Mouse (Mus musculus) common myeloid progenitor, adult 5-6 weeks (primary cell): ENCODE results near the gene Jup. TPM values are rescaled to one million over a fixed set of nuclear protein-coding genes. Genes with fewer than 3 reads are reported as not detected.
"Not testable (repeated sequence)": the region's sequence is repeated elsewhere in the genome, so short reads cannot be mapped to it uniquely, and the experiment has no call there.

Source experiments
- ATAC-seq: replicated peaks from 2 replicates; pipeline ENCODE4 v1.8.0; 2016; ENCODE audit warnings: low read depth, mild to moderate bottlenecking, moderate TSS enrichment, inconsistent platforms; ENCODE audit not compliant: poor library complexity, severe bottlenecking
- total RNA-seq: library from RNA; stranded (forward); fragments of 200-1000, 187-1606 nt; gene quantifications from 2 replicates; pipeline ENCODE4 v1.2.3, GENCODE M21; 2017

Jup gene
- total RNA-seq, 1 experiment from 2014 or later, result 2.5 TPM

GRCm38 (mm10) chr11:100362209-100362978, 35.2 kb downstream of the Jup start:
- peak; percentile 81 for ATAC-seq

- ATAC-seq, result peak; percentile 42; the same call in 1 of the 2 replicates
Observed at GRCm38 (mm10) chr11:100361059-100361458, 36.5 kb downstream of the Jup start.

DNA sequence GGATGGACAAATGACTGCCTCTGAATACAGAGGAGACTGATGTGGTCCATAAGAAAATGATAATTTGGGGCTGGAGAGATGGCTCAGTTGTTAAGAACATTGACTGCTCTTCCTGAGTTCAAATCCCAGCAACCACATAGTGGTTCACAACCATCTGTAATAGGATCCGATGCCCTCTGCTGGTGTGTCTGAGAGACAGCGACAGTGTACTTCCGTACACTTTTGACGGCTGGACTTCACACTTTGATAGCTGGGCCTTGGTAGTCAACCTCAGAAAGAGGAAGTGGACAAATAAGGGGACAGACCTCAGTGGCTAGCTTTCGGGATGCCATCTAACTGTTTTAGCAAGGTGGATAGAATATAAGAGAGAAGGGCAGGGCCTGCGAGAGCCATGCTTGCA, 37.4 kb downstream of the Jup start:
- no peak for ATAC-seq

DNA sequence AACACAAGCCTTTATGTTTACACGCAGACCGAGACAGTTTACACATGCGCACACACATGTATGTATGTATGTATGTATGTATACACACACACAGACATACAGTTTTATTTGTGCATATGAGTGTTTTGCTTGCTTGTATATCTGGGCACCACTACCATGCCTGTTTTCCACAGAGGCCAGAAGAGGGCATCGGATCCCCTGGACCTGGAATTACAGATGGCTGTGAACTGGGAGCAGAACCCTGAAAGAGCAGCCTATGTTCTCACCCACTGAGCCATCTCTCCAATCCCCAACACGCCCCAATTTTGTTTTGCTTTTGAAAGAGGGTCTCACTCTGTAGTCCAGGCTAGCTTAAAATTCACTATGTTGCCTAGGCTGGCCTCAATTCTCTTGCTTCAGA, 40.2 kb downstream of the Jup start:
- no peak for ATAC-seq

DNA sequence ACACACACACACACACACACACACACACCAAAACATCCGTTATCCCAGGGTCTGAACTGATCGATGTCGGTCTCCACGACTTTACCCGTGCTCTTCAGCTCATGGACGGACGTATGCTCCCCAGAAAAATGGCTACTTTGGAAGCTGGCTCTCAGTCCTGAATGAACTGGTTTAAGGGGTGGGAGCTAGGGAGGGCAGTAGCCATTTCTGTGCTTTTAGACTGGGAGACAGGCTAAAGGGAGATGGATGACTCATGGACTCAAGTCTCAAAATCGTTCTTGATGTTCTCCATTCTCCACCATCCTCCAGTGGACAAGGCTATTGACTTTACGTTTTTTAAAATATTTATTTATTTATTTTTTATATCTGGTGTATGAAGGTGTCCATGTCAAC, 40.7 kb downstream of the Jup start:
- ATAC-seq, result no peak

DNA sequence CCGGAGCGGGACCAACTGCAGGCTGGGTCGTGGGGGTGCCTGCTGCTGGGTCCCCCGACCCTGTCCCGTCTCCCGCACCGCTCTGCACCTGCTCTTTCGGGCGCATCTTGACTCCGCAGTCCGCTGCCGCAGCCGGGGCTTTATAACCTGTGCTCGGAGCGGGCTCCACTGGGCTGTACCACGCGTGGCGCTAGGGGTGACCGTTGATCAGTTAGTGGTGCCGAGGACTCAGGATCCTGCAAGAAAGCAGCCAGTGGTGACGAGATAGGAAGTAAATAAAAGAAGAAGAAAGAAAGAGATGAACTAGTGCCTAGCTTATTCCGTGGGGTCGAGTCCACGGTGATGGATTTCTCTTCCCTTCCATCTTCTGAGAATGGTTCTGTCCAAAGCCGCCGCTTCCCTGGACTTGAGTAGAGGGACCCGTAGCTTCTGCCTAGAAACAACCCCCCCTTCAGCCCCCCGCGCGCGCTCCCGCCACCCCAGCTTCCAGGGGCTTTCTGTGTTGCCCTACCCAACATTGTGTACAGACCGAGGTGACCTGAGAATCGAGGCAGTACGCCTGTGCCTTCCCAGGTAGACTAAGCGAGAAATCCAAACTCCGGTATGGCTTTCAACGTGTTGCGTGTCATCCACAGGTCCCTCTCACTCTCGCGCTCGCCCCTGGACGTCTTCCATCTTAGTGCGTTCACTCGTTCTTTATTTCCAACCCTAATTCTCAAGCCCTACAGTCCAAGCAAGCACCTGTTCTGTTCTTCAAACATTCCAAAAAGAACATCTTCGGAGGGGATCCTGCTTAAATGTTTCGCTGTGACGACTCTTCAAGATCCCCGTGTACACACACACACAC, 41.4 kb downstream of the Jup start, which contains the start of gene Hap1:
TSS of gene Hap1 (minus strand) at position 157 of the 847 bp plus-strand sequence.
- peak; percentile 27 for ATAC-seq

GRCm38 (mm10) chr11:100355151-100355951, 42.2 kb downstream of the Jup start:
- ATAC-seq, result peak; percentile 62

GRCm38 (mm10) chr11:100352076-100352857, 45.3 kb downstream of the Jup start:
- ATAC-seq, result 0 out of 2 replicates have a peak, but pooled peaks have one; percentile 37

DNA sequence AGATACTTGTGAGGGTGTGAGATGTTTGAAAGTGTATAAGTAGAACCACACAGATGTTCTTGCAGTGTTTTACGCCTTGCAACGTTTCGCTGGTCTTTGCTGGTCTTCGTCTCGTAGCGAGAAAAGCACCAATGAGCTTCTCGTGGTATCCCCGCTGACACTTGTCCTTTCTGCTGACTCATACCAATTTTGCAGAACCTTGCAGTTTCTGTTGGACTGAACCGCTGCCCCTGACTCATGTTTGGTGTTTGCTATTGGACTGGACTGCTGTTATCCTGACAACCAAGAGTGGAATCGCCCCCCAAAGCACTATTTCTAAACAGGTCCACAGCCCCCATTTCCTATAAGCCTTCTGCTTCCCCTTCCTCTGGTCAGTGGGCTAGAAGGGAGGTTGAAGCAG, 53.3 kb downstream of the Jup start:
- no peak for ATAC-seq

DNA sequence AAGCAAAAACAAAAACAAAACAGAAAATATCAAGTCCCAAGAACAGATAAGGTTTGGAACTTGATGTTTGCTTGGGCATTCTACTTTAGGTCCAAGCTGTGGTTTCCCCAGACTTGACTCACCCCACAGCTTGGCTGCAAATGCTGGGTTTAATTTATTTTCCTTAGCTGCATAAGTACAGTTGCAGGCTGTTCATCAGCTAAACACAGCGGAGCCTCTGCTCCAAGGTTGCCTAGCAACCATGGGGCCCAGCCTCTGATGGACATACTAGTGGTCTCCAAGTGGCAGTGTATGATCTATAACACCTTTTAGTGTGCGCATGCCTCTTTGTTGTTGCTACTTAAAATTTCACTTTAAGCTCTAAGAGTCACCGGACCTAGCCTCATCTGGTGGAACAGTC, 61.8 kb downstream of the Jup start:
- ATAC-seq, result no peak

DNA sequence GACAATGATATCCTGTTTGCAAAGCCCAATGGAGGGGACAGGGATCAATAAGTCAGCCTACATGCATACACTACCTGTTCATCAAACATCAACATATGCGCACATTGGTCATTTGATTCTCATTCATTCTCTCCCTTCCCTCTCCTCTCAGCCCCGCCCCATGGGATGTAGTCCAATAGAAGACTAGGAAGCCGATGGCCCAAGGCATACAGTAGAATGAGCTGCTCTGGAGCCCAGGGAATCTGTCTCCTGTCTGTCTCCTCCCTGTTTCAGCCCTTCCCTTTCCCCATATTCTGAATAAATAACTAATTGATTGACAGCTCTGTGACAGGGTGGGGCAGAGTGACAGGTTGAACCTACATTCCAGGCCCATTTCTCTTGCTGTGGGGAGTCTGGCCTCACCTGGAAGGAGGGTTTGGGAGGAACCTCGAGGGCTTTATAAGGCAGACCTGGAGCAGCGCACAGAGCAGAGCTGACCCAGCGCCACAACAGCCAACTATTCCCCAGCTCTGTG, 63.6 kb downstream of the Jup start, which contains the start of gene Gast:
TSS of gene Gast (plus strand) at position 464 of the 514 bp plus-strand sequence.
- no peak for ATAC-seq

- ATAC-seq, result no peak
Observed at GRCm38 (mm10) chr11:100332766-100333515, 64.6 kb downstream of the Jup start.

- not testable (repeated sequence) for ATAC-seq
Observed at GRCm38 (mm10) chr11:100330816-100331375, 66.7 kb downstream of the Jup start.

DNA sequence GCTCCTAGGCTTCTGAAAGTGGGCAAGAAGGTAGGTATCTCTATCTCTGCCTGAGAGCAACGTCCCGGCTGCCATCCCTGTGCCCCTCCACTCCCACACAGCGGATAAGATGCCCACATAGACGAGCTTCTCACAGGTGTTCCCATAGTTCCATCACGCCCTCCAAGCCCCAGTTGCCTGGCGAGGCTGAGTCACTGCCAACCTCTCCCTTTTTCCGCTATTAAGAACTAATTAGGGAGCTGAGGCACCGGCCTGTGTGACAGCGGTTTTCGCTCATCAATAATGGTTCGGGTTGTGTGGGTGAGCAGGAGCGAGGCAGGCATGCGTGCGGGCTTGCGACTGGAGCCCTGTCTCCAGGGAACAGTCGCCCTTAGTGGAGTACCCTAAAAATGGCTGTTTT, 67.3 kb downstream of the Jup start:
- no peak for ATAC-seq

DNA sequence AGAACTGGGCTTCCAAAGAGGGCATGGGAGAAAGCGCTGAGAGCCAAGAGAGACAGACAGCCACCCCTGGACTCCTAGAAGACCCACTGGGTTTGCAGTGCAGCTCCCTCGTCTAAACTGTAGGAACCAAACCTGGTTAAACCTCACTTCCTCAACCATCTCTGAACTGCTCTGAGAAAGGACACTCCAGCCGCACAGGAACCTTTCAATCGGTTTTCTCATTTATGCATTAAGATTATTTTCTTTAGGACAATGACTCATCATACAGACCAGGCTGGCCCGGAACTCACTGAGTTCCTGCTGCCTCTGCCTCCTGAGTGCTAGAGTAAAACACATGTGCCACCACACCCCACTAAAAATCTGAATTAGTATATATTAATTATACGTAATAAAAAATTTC, 69.8 kb downstream of the Jup start:
- ATAC-seq, result no peak

- no peak for ATAC-seq
Observed at GRCm38 (mm10) chr11:100327316-100327715, 70.2 kb downstream of the Jup start.

- no peak for ATAC-seq
Observed at GRCm38 (mm10) chr11:100325062-100325629, 72.4 kb downstream of the Jup start.

- 0 out of 2 replicates have a peak, but pooled peaks have one; percentile 10 for ATAC-seq
Observed at GRCm38 (mm10) chr11:100323578-100323977, 74.0 kb downstream of the Jup start.
